Mouse (Mus musculus): ENCODE results near the gene Dnal1.

Gene Dnal1

DNA sequence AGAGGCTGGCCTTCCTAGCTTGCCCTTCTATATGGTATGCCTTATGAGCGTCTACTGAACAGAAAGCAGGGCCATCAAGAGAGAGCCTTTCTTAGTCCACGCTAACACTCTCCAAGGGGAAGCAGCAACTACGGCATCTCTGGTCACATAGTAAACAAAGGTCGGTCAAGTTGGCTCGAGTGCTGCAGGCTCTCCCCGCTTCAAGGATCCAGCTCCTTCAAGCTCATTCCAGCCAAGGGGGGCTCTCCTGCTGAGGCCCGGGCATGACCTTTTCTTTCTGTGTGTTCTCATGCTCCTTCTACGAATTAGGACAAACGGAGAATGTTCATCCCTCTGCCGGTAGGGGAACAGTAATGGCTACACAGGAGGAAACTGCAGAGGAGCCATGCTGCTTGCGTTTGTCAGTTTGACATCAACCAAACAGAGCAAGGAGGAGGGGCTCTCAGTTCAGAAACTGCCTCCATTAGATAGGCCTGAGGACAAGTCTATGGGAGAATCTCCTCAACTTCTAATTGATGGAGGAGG lies 49.5 kb downstream of the Dnal1 start:
- DNase-seq, result no peak

DNA sequence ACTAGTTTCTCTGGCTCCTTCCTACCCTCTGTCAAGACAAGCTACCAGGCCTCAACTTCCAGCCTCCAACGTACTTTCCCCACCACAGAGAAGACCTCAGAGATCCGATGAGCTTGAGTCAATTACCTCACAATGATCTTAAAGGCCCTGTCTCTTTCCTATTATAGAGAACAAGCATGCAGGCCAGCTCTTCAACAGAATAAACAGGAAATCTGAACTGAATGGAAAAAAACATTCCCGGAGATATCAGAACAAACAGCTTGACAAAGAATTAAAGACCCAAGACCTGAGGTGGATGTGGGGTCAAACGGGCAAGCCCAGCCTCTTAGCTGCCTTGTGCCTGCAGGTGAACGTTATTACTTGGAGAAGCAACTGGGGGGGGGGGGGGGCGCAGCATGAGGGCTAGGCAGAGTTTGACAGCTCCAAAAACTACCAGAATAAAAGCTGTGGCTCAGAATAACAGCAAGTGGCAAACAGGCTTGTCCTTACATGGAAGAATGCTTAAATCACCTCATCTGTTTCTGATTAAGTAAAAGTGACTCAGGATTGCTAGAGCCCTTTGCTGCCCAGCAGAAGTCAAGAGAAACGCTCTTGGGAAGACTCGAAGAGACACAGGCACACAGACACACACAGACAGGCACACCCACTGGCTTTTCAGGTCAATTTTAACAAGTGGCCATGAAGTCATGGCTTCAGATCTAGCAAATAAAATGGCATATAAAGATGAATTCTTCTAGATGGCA lies 51.6 kb downstream of the Dnal1 start:
- no peak for DNase-seq

GRCm38 (mm10) chr12:84170610-84171009 lies 56.4 kb downstream of the Dnal1 start:
- no peak for DNase-seq

- no peak for DNase-seq
These were observed 58.0 kb downstream of the Dnal1 start for GRCm38 (mm10) chr12:84172216-84172615.

DNA sequence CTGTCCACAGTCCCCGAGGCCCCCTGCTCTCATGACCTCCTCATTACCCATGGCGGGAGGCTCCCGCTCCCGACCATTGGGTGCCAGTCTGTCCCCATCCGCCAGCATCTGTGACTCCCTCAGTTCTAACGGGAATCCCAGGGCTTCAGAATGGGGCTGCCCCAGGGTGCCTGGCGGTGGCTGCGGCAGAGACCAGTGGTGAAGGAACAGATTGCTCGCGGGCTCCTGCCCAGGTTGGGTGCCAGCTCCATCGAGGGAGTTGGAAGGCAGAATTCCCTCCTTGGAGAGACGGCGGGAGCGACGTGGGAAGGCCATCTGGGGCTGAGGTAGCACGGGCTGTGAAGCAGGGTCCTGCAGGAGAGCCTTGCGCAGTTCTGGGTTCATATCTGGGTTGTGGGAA lies 58.7 kb downstream of the Dnal1 start:
- DNase-seq, result no peak

DNA sequence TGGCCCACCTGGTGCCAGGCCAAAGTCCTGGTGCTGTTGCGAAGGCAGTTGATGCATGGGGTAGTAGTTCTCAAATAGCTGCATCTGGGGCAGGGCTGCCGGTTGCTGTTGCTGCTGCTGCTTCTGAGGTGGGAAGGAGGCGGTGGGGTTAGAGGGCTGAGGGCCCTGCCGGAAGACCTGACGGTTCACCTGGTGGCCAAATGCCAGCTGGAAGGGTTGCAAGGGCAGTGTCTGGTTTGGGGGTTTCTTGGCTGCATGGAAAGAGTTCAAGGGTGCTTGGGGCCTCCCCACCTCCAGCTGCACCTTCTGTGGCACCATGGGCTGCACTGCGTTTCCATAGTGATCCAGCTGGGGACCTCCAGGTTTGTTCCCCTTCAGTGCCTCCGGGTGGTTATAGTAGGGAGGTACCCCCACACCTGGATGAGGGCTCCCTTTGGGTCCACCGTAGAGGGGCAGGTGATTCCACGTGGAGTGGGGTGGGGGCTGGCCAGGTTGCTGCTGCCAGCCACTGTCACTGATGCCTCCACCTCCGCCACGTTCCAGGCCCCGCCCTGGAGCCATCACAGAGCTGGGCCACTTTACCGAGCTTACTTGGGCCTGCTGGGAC lies 59.2 kb downstream of the Dnal1 start:
- no peak for DNase-seq

- DNase-seq, result no peak
These were observed 60.1 kb downstream of the Dnal1 start for GRCm38 (mm10) chr12:84174190-84174811.

DNA sequence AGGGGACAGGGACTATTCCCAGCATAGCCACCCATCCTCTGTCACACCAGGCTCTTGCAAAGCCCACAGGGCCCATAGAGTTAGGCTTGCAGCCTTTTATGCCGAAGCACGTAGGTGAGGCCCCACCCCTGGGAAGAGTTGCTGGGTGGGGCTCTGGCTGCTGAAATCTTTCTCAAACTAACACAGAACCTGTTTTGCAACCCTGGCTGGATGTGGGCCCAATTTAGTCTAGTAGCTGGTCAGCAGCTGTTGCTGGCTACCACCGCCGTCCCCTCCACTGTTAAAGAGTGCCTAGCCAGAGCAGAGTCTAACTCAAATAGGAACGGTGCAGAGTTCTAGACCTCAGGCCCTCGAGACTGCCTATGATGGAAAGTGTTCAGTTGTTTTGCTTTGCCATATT lies 60.7 kb downstream of the Dnal1 start:
- no peak for DNase-seq

DNA sequence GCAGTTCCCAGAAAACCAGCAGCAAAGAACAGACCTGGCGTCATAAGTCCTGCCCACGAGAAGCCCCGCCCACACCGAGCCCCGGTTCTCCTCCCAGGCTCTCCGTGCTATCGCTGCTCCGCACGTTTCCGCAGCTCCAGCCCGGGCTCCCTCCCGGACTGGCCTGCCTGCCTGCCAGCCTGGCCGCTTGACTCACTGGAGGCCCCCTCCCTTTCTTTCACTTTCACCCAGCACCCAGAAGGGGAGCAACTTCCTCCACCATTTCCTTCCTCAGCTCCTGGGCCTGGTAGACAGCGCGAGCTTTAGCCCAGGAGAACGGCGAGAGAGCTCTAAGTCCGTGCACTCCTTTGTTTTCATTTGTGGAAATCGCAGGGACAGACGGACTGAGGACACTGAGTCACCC lies 61.5 kb downstream of the Dnal1 start:
- DNase-seq, result peak; percentile 87

DNA sequence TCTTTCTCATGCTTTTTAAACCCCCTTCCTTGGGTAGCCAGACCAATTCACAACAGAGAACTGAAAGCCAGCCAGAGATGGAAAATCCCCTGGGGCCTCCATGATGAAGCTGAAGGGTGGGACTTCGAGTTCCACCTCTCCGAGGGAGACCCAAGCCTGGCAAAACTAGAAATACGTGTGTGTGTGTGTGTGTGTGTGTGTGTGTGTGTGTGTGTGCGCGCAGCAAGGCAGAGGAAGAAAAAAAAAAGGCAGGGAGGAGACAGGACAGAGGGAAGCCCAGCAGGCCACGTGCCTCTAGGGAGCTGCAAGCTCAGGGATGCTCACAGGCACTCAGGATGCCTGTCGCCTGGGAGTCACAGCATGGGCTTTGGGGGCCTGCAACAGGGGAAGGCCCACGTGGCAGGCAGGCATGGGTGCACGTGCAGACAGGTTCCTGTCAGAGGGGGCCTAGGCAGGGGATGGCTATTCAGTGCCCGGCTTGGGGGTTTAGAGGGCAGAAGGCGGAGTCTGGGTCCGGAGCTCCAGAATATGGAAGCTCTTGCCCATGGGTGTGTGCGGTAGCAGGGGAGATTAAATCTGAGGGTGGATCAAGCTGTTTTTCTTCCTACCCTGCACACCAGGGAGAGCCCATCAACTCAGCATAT lies 62.1 kb downstream of the Dnal1 start:
- DNase-seq, result no peak

DNA sequence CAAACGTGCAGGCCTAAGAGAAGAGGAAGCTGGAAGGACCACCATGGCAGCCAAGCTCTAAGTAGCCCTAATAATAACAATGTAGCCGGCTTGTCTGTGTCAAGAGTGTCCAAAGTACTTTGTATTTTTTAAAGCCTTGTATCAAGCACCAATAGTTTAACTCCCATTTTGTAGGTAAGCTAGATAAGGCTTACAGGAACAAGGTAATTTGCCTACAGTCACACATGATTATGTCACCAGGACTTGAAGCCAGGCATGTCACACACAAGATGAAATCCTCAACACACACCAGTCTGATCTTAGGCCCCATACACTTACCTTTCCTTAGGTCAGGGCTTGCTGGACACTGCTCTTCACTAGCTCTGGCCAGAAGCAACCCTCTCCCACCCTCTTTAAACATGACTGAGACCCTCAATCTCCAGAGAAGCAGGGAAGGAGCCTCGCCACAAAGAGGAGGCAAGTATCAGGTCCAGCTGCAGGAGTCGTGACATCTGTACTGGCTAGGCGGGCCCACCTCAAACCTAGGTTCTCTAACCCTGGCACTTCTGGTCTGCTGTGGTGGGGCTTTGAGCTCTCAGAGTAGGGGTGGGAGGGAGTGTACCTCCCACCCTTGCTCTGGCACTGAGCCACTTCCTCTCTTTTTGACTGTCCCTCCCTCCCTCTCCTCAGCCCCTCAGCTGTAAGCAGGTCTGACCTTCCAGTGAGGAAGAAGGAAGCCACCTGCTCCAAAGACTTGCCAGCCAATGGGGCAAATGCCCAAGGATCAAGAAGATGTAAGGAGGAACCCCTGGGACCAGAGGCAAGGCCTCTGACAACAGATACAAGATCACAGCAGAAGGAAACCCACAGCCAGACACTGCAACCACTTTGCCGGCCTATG lies 63.0 kb downstream of the Dnal1 start:
- DNase-seq, result no peak

DNA sequence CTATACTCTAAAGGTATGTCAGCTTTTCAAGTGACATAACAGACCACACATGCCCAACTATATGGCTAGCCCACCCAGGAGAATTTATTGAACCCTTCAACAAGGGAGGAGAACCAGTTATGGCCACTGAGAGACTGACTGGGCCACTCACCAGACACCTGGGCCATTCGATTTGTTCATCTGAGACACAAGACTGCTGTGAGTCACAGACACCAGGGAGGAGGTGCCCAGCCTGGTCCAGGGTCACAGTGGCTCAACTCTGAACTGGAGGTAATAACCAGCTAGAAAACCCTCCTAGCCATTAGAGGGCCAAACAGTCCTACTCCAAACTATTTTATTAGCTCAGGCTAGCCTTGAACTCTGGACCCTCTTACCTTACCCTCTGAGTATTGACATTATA lies 63.9 kb downstream of the Dnal1 start:
- no peak for DNase-seq

DNA sequence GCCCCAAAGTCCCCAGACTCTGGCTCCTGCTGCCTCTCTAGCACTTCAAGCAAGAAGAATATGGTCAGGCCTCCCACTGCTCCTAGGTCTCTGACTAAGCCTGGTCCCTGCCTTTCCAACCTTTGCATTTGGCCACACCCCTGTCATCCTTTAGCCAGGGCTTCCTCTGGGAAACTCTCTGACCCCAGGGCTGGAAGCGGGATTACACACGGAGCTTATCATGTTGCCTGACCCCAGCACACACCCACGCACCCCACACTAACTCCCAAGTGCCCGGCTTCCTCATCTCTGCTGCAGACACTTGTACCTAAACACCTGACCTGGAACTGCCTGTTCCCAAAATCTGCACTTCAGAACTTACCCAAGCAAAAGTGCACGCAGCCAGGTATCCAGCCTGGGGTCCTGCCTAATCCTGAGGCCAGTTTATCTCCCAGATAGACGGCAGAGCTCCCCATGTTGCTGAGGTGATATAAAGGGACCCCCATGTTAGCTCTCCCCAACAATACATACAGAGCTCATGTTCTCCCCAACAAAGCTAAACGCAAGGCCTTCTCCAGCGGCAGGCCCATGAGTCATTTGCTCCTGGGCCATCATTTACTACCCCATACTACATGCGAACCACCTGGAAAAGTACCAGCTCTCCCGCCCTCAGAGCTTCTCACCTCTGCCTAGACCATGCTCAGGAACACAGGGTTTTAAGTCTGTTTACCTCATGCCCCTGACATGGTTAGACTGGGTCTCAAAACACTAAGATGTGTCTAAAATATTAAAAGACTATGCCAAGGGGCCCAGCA lies 64.7 kb downstream of the Dnal1 start:
- DNase-seq, result no peak

- no peak for DNase-seq
These were observed 65.9 kb downstream of the Dnal1 start for GRCm38 (mm10) chr12:84180090-84180489.

DNA sequence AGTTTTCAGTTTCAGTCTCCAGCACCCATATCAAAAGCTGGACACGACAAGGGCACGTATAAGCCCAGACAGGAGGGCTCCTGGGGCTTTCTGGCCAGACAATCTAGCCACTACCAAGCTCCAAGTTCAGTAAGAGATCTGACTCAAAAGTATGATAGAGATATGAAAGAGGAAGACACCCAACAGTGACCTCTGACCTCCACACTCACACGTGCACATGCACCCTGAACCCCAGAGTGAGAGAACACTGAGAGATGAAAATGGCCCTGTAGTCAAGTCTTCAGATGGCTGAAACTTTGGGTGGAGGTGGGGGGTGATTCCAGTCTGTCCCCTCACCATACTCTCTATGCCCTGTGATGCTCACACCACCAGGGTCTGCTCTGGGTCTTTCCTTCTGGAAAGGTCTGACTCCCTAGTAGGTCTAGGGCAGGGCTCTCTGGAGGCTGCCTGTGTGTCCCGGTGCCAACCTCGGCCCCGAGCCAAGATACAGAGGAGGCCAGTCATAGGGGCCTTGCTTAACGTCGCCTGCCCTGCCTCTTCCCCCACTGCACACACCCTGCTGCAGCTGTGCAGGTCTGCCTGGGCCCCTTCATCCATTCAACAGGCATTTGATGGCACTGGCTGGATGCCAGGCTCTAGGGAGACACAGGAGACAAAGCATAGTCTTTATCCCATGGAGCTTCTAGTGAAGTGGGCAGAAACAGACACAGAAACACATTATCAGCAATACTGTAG lies 66.7 kb downstream of the Dnal1 start:
- no peak for DNase-seq

GRCm38 (mm10) chr12:84181999-84182398 lies 67.8 kb downstream of the Dnal1 start:
- DNase-seq, result no peak

DNA sequence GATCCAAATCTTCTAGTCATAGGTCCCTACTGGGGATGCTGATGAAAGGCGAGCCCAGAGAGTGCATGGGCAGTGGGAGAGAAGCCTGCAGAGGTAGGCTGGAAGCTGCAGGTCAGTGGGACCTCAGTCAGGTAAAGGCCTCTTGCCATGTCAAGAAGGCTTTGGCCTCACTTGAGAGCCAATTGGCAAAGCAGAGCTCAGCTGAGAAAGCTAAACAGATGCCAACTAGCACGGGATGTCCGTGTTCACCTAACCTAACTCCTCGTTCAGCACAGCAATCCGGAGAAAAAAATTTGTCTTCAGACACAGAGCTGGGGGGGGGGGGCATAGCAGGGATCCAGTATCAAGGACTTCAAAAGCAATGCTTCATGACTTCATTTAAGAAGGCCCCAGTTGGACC lies 70.8 kb downstream of the Dnal1 start:
- DNase-seq, result no peak

DNA sequence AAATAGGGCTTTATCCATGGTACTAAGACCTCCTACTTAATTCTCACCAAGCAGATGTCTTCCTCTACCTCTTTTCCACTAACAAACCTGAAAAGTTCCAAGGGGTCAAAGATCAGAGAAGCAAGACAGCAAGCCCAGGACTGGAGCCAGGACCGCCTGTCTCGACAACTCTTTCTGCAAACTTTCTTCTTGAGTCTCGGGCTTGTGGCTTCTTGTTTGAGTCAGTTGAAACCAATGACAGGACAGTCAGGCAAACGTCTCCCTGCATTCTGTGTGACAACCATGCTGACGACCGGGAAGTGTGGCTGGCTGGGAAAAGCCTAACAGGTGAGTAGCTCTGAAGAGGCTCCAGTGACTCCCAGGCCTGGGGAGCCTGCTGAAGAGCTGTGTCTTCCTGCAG lies 71.4 kb downstream of the Dnal1 start:
- DNase-seq, result no peak

DNA sequence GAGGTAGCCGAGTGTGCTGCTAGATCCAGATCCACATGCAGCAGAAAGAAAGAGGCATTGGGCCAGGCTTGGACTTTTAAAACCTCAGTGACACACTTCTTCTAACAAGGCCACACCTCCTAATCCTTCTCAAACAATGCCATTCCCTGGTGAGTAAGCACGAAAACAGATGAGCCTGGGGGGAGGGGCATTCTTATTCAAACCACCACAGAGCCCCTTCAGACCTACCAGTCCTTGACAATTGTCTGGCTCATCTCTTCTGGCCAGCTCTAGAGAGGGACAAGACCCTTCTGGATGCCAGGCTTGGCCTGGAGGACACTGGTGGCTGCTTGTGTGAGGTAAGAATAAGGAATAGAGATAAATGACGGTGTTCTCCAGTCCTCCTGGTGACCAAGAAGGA lies 72.4 kb downstream of the Dnal1 start:
- no peak for DNase-seq

GRCm38 (mm10) chr12:84186950-84187349 lies 72.8 kb downstream of the Dnal1 start:
- DNase-seq, result no peak

All from right cerebral cortex, postnatal 25 days (tissue).